Mouse (Mus musculus): Measurements from ENCODE around the gene Rnf225. TPM values are rescaled to one million over a fixed set of nuclear protein-coding genes. Genes with fewer than 3 reads are reported as not detected.
"Not testable (repeated sequence)": the region's sequence is repeated elsewhere in the genome, so short reads cannot be mapped to it uniquely, and the experiment has no call there.

Rnf225 gene
- polyA plus RNA-seq, 1 experiment from 2014 or later = 0.45 TPM

DNA sequence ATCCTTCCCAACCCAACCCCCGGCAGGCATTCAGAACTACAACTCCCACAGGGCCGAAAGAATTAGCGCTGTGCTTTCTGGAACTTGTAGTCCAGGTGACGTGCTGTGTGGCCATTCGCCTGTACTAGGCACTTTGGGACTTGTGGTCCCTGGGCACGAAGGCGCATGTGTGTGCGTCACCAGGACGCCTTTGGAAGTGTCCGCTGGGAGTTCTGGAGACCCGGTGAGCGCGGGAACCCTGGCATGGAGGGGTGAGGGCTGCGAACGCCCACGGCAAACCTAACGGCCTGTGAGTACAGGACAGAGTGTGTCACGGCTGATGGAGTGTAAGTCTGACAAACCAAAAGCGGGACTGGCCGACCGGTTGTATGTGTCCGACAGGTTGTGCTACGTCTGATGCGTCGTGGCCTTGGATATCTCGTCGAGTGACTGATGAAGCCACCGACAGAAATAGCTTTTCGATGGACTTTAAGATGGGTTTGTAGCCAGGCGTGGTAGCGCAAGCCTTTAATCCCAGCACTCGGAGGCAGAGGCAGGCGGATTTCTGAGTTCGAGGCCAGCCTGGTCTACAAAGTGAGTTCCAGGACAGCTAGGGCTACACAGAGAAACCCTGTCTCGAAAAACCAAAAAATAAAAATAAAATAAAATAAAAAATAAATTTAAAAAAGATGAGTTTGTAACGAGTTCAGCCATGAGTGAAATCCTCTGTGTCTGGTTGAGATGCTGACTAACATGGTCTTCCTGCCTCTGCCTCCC is 29.4 kb upstream of the Rnf225 start, which contains the start of gene Zscan22:
Gene Zscan22 (plus strand): TSS at position 161 of the 756 bp plus-strand sequence.
- WGBS = 7% methylated on average over 36 of the region's 36 CpGs
- no peaks in the 10 kb centered on the region for H3K36me3 ChIP-seq (ENCODE audit: control insufficient read depth, insufficient read depth, low read length)
- peak; percentile 97 for ATAC-seq (replicated peaks; ENCODE audit: low FRiP score, low TSS enrichment, low read depth)
- peaks cover 7% of the 10 kb centered on the region for H3K4me1 ChIP-seq (replicated peaks; ENCODE audit: control insufficient read depth, insufficient read depth, low read length)
- DNase-seq (ENCODE audit: low spot score) = peak; percentile 94
- H3K4me3 ChIP-seq (ENCODE audit: low read depth, low read length) = peak within 1 kb of the TSS; percentile 86
- peak within 1 kb of the TSS; percentile 59 for H3K4me2 ChIP-seq (ENCODE audit: low read length)
- H3K27ac ChIP-seq (ENCODE audit: low read depth) = no peak within 1 kb of the TSS
- H3K9ac ChIP-seq (ENCODE audit: low read length) = peak within 1 kb of the TSS; percentile 58
- no peaks in the 10 kb centered on the region for H3K27me3 ChIP-seq (replicated peaks; ENCODE audit: control insufficient read depth, insufficient read depth, low read length)
- no peaks in the 10 kb centered on the region for H3K9me3 ChIP-seq (ENCODE audit: control insufficient read depth, low read length)

DNA sequence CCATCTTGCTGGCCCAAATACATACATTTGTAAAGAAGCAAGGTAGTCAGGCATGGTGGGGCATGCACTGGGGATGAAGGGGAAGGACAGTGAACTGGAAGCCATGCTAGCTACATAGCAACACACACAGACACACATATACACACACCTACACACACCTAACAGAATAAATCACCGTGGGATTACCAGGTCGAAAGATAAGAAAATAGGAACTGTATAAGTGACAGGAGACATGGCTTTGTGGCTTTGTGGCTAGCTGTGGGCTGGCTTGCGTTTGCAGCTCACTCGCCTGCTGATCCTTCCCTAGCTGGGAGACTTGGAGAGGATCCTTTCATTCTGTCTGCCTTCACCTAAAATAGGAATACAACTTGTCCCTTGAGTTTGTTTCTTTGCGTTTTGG is 25.7 kb upstream of the Rnf225 start:
- Histone ChIP-seq H3K36me3 (ENCODE audit: control insufficient read depth, insufficient read depth, low read length) (peaks cover 27% of the 10 kb centered on the region), H3K4me2 (ENCODE audit: low read length) (no peak overlapping the region), H3K9ac (ENCODE audit: low read length) (no peak overlapping the region), H3K9me3 (ENCODE audit: control insufficient read depth, low read length) (no peaks in the 10 kb centered on the region), H3K27ac (ENCODE audit: low read depth) (no peak overlapping the region), H3K4me1 (replicated peaks; ENCODE audit: control insufficient read depth, insufficient read depth, low read length) (peaks cover 7% of the 10 kb centered on the region), H3K27me3 (replicated peaks; ENCODE audit: control insufficient read depth, insufficient read depth, low read length) (no peaks in the 10 kb centered on the region), H3K4me3 (ENCODE audit: low read depth, low read length) (no peak overlapping the region)
- DNase-seq (ENCODE audit: low spot score) (no peak), ATAC-seq (replicated peaks; ENCODE audit: low FRiP score, low TSS enrichment, low read depth) (no peak)
- WGBS = 94% methylated on average over 5 of the region's 5 CpGs

DNA sequence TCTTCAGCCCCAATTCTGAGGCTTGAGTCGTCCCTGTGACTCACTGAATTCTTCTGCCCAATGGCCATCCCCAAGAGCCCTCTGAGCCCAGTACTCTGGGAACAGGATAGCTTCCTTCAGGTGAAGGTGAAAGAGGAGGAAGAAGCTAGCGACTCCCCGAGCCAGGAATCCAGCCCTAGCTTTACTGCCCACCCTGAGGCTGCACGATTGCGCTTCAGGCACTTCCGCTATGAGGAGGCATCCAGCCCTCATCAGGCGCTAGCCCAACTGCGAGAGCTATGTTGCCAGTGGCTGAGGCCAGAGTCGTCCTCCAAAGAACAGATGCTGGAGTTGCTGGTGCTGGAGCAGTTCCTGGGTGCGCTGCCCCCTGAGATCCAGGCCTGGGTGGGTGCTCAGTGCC is 23.6 kb upstream of the Rnf225 start:
- ATAC-seq (replicated peaks; ENCODE audit: low FRiP score, low TSS enrichment, low read depth) = no peak
- Histone ChIP-seq H3K4me3 (ENCODE audit: low read depth, low read length) (no peak overlapping the region), H3K4me1 (replicated peaks; ENCODE audit: control insufficient read depth, insufficient read depth, low read length) (peaks cover 3% of the 10 kb centered on the region), H3K9me3 (ENCODE audit: control insufficient read depth, low read length) (no peaks in the 10 kb centered on the region), H3K36me3 (ENCODE audit: control insufficient read depth, insufficient read depth, low read length) (peaks cover 48% of the 10 kb centered on the region), H3K27me3 (replicated peaks; ENCODE audit: control insufficient read depth, insufficient read depth, low read length) (no peaks in the 10 kb centered on the region), H3K4me2 (ENCODE audit: low read length) (no peak overlapping the region), H3K27ac (ENCODE audit: low read depth) (no peak overlapping the region), H3K9ac (ENCODE audit: low read length) (no peak overlapping the region)
- no peak for DNase-seq (ENCODE audit: low spot score)
- WGBS = 60% methylated on average over 10 of the region's 10 CpGs

DNA sequence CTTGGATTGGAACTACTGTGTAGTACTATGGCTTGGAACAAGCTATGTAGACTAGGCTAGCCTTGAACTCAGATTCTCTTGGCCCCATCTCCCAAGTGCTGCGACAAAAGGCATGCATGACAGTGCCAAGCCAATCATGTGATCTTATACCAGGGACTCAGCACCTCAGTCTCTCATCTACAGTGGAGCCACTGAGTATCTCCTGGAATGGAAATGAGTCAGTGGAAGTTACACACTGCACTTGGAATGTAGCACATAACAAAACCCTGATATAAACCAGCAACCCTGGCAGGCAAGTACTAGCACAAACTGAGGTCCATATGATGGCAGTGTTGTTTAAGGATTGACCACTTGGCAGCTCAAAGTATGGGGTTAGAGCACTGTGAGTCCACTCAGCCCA is 22.1 kb upstream of the Rnf225 start:
- Histone ChIP-seq H3K4me3 (ENCODE audit: low read depth, low read length) (no peak overlapping the region), H3K9me3 (ENCODE audit: control insufficient read depth, low read length) (no peaks in the 10 kb centered on the region), H3K36me3 (ENCODE audit: control insufficient read depth, insufficient read depth, low read length) (peaks cover 53% of the 10 kb centered on the region), H3K4me2 (ENCODE audit: low read length) (no peak overlapping the region), H3K27ac (ENCODE audit: low read depth) (no peak overlapping the region), H3K4me1 (replicated peaks; ENCODE audit: control insufficient read depth, insufficient read depth, low read length) (no peaks in the 10 kb centered on the region), H3K9ac (ENCODE audit: low read length) (no peak overlapping the region), H3K27me3 (replicated peaks; ENCODE audit: control insufficient read depth, insufficient read depth, low read length) (no peaks in the 10 kb centered on the region)
- 86% methylated on average over 1 of the region's 1 CpGs for WGBS
- ATAC-seq (replicated peaks; ENCODE audit: low FRiP score, low TSS enrichment, low read depth) (no peak), DNase-seq (ENCODE audit: low spot score) (no peak)

DNA sequence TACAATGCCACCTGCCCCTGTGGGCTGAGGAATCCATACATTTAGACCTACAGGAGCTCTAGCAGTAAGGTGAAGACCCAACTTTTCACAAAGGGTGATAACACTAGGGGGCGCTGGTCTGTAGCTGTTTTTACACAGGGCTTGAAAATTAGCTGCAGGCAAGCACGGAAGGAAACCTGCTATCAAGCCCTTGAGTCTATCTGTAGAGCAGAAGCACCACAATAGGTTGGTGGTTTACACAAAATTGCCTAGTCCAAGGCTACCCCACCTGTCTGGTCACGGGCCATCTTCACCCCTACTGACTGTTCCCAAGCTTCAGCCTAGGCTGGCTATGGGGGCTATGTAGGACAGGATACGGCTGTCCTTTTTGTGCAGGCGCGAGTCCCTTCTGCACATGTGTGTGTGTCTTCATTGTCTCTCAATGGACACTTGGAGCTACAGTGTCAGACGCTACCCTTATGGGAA is 17.7 kb upstream of the Rnf225 start:
- peak; percentile 30 for ATAC-seq (replicated peaks; ENCODE audit: low FRiP score, low TSS enrichment, low read depth)
- Histone ChIP-seq H3K4me3 (ENCODE audit: low read depth, low read length) (peak overlapping the region; percentile 53; the same call in 1 of the 2 replicates), H3K27ac (ENCODE audit: low read depth) (peak overlapping the region; percentile 89), H3K9ac (ENCODE audit: low read length) (peak overlapping the region; percentile 67), H3K9me3 (ENCODE audit: control insufficient read depth, low read length) (no peaks in the 10 kb centered on the region), H3K27me3 (replicated peaks; ENCODE audit: control insufficient read depth, insufficient read depth, low read length) (no peaks in the 10 kb centered on the region), H3K4me2 (ENCODE audit: low read length) (peak overlapping the region; percentile 63), H3K36me3 (ENCODE audit: control insufficient read depth, insufficient read depth, low read length) (peaks cover 44% of the 10 kb centered on the region), H3K4me1 (replicated peaks; ENCODE audit: control insufficient read depth, insufficient read depth, low read length) (no peaks in the 10 kb centered on the region)
- DNase-seq (ENCODE audit: low spot score) = peak; percentile 85
- WGBS = 48% methylated on average over 7 of the region's 7 CpGs

DNA sequence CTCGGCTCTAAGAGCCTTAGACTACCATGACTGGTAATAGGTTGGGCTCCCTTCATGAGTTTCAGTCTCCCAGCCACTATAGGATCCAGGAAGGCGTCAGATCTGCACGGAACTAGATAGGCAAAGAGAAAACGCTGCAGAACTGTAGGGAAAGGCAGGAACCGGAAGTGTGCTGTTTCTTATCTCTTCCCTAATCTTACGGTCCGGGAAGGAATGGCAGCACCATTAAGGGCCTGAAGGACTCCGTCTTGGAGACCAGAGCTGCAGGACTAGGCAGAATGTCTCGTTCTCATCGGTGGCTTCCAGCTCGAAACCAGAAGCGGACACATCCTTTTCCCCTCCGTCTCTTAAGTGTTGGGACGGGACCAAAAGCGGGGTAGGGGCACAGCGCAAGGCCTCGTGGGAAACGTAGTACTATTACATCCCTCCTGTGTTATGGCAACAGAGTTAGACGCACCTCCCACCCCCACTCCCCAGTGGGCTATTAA is 17.0 kb upstream of the Rnf225 start:
- peak overlapping the region; percentile 67 for H3K9ac ChIP-seq (ENCODE audit: low read length)
- no peaks in the 10 kb centered on the region for H3K4me1 ChIP-seq (replicated peaks; ENCODE audit: control insufficient read depth, insufficient read depth, low read length)
- peak overlapping the region; percentile 89 for H3K27ac ChIP-seq (ENCODE audit: low read depth)
- H3K4me2 ChIP-seq (ENCODE audit: low read length) = peak overlapping the region; percentile 63
- ATAC-seq (replicated peaks; ENCODE audit: low FRiP score, low TSS enrichment, low read depth) = peak; percentile 85
- no peaks in the 10 kb centered on the region for H3K27me3 ChIP-seq (replicated peaks; ENCODE audit: control insufficient read depth, insufficient read depth, low read length)
- H3K9me3 ChIP-seq (ENCODE audit: control insufficient read depth, low read length) = no peaks in the 10 kb centered on the region
- H3K36me3 ChIP-seq (ENCODE audit: control insufficient read depth, insufficient read depth, low read length) = peaks cover 37% of the 10 kb centered on the region
- H3K4me3 ChIP-seq (ENCODE audit: low read depth, low read length) = peak overlapping the region; percentile 53
- WGBS = 5% methylated on average over 19 of the region's 19 CpGs
- DNase-seq (ENCODE audit: low spot score) = peak; percentile 86

DNA sequence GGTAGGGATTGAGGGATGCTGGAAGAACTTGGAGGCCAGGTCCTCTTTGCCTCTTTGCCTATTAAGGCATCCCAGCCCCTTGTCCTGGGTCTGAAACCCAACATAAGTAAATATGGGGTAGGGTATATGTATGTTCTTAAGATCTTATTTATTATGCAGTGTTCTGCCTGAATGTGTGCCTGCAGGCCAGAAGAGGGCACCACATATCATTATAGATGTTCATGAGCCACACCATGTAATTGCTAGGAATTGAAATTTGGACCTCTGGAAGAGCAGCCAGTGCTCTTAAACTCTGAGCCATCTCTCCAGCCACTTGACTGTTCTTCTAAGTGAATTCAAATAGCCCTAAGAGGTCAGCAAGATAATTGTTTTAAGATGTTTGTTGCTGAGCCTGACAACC is 13.7 kb upstream of the Rnf225 start:
- Histone ChIP-seq H3K27ac (ENCODE audit: low read depth) (no peak overlapping the region), H3K9ac (ENCODE audit: low read length) (no peak overlapping the region)

DNA sequence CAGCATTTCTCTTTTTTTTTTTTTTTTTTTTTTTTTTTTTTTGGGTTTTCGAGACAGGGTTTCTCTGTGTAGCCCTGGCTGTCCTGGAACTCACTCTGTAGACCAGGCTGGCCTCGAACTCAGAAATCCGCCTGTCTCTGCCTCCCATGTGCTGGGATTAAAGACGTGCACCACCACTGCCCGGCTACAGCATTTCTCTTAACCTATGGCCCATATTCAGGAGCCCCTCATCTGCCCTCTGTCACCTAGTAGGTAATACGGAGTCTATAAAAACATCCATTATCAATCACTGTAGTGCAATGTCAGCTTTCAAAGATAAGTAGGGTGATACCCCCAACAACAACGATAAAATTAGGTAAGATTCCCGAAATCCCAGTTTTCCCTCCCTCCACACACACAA is 6.7 kb upstream of the Rnf225 start:
- H3K9ac ChIP-seq (ENCODE audit: low read length); H3K27me3 ChIP-seq (replicated peaks; ENCODE audit: control insufficient read depth, insufficient read depth, low read length); H3K4me3 ChIP-seq (ENCODE audit: low read depth, low read length); ATAC-seq (replicated peaks; ENCODE audit: low FRiP score, low TSS enrichment, low read depth); H3K27ac ChIP-seq (ENCODE audit: low read depth); H3K9me3 ChIP-seq (ENCODE audit: control insufficient read depth, low read length); H3K4me2 ChIP-seq (ENCODE audit: low read length); DNase-seq (ENCODE audit: low spot score): not testable (repeated sequence)
- H3K4me1 ChIP-seq (replicated peaks; ENCODE audit: control insufficient read depth, insufficient read depth, low read length) = peaks cover 14% of the 10 kb centered on the region; the same call in 1 of the 2 replicates
- H3K36me3 ChIP-seq (ENCODE audit: control insufficient read depth, insufficient read depth, low read length) = peaks cover 26% of the 10 kb centered on the region
- WGBS = 84% methylated on average over 7 of the region's 8 CpGs

More for the DNA sequence above, 13.7 kb upstream of the Rnf225 start:
- H3K4me2 ChIP-seq (ENCODE audit: low read length) = no peak overlapping the region
- peaks cover 5% of the 10 kb centered on the region for H3K36me3 ChIP-seq (ENCODE audit: control insufficient read depth, insufficient read depth, low read length)
- ATAC-seq (replicated peaks; ENCODE audit: low FRiP score, low TSS enrichment, low read depth) = no peak
- H3K27me3 ChIP-seq (replicated peaks; ENCODE audit: control insufficient read depth, insufficient read depth, low read length) = no peaks in the 10 kb centered on the region
- no peak for DNase-seq (ENCODE audit: low spot score)
- no peaks in the 10 kb centered on the region for H3K4me1 ChIP-seq (replicated peaks; ENCODE audit: control insufficient read depth, insufficient read depth, low read length)
- H3K9me3 ChIP-seq (ENCODE audit: control insufficient read depth, low read length) = no peaks in the 10 kb centered on the region
- H3K4me3 ChIP-seq (ENCODE audit: low read depth, low read length) = no peak overlapping the region

DNA sequence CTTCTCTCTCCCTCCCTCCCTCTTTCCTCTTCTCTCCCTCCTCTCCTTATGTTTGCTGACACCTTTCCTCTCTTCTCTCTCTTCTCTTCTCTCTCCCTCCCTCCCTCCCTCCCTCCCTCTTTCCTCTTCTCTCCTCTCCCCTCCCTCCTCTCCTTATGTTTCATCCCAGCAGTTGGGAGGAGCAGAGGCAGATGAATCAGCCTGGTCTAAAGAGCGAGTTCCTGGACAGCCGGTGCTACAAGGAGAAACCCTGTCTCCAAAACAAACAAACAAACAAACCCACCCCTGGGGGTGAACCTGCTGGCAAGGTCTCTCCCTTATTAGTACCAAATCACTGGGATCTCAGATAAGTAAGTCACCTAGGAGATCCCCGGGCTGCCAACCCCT is 5.9 kb upstream of the Rnf225 start:
- peaks cover 14% of the 10 kb centered on the region; the same call in 1 of the 2 replicates for H3K4me1 ChIP-seq (replicated peaks; ENCODE audit: control insufficient read depth, insufficient read depth, low read length)
- H3K9me3 ChIP-seq (ENCODE audit: control insufficient read depth, low read length) = no peaks in the 10 kb centered on the region
- H3K4me2 ChIP-seq (ENCODE audit: low read length) = peak overlapping the region; percentile 89
- WGBS = 0% methylated on average over 3 of the region's 3 CpGs
- H3K27ac ChIP-seq (ENCODE audit: low read depth) = peak overlapping the region; percentile 97
- ATAC-seq (replicated peaks; ENCODE audit: low FRiP score, low TSS enrichment, low read depth) (no peak), DNase-seq (ENCODE audit: low spot score) (no peak)
- peaks cover 34% of the 10 kb centered on the region for H3K36me3 ChIP-seq (ENCODE audit: control insufficient read depth, insufficient read depth, low read length)
- H3K27me3 ChIP-seq (replicated peaks; ENCODE audit: control insufficient read depth, insufficient read depth, low read length) = no peaks in the 10 kb centered on the region
- H3K4me3 ChIP-seq (ENCODE audit: low read depth, low read length) = peak overlapping the region; percentile 80
- peak overlapping the region; percentile 86 for H3K9ac ChIP-seq (ENCODE audit: low read length)

Measured in intestine, embryonic 14.5 days (tissue).